Mouse (Mus musculus) thymus, postnatal 36 days (tissue): Measurements from ENCODE around the gene Top2a.
A peak's percentile ranks its signal among the peaks of the same experiment; 100 is the strongest.

Experiments used
- DNase-seq, 2 experiments: peaks; one replicate each; pipeline ENCODE4 v3.0.0; 2022; ENCODE audit warnings: mixed read lengths in 2 of 2

Top2a gene

DNA sequence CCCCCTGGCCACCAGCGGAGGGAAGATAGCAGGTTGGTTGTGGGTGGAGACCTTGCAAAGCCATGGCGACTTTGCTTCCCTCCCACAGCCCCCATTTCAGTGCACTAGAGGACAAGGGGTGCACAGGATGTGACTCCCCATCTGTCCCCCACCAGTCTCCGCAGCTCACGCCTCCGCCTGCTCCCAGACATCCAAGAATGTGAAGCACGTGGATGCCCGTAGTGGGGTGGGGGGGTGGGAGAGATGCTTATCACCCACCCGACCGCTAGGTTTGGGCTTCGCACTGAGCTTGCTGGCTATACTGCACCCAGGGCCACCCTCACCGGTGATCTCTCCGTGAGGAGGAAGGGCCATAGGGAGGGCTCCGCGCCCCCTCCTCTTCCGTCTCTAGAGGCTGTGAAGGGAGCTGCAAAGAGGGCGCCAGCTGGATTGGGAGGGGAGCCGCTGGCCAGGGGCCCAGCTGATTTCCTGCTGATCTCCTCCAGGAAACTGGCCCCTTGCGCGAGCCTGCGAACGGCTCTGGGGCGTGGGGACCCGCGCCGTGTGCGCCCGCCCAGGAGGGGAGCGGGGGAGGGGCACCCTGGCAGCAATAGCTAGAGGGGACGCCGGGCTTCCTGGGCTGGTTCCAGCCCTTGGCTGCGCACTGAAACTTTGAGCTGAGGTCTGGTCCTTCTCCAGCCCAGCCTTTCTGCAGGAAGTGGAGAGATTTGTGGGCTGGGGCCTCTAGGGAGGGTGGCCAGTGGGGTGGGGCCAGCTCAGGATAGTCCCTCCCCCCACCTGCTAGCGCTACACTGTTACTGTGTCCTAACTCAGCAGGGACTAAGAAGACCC lies 60.6 kb downstream of the Top2a start:
- peak; percentile 80 to 84 for DNase-seq

DNA sequence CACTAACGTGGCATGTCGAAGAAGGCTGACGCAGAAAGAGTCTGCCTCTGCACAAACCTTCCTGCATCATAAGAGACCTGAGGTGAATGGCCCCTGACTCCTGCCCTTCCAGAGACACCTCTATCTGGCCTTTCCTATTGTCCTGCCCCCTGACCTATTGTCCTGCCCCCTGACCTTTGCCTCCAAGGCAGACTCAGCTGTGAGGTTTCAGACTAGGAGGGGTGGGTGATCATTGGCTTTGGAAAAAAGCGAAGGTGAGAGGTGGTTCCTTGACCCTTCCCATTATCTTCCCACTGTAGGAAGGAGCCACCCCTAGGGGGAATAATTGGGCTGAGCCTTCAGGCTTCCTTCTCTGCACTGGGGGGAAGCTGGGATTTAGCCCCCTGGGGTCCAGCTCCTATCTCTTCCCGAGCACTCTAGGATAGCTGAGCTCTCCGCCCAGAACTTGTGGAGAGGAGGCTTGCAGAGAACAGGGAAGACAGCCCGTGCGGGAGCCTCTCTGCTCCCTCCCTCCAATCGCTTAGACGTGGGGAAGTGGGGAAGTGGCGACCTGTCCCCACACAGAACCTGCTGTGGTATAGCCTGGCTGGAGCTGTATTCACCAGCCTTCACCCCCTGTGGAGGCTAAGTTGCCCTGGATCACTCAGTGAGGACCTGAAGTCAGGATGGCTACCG lies 61.4 kb downstream of the Top2a start:
- peak in 1 of 2 experiments; percentile 36 for DNase-seq

DNA sequence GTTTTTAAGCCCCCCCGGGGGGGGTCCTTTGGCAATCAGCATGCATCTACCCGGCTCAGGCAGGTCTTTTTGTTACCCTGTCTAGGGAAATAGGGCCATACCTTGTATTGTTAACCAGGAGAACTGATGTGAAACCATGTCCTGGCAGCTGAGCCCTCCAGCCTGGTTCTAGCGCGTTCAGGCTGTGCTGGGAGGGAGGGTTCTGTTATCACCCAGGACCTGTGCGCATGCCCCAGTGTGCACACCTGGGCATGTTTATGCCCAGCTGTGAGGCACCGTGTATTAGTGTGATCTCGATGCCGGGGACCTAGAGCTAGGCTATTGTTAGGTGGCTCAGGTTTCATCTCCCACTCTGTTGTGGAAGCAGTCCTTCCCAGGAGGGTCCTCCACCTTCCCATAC lies 62.2 kb downstream of the Top2a start:
- DNase-seq: peak in 1 of 2 experiments; percentile 66

DNA sequence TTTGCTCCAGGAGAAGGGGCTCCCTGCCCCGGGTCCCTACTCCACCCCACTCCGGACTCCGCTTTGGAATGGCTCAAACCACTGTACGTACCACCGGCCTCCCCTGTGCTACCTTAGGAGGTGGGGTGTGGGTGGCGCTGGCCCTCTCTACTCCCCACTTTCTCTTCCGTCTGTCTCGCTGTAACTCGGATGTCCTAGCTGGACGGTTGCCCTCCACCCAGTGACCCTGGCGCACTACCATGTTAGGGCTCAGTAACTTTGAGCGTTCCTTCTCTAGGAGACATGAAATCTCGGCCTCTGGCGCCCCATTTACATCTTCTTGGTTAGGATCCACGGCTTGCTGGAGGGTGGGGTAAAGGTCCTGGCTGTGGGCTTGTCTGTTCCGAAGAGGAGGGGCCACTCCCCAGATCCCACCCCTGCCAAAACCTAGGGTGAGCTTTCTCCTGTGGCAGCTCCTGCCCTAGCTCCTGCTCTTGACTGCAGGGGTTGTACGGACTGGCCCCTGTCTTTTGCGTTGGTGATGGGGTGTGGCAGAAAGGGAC lies 62.9 kb downstream of the Top2a start:
- DNase-seq: peak in 1 of 2 experiments; percentile 43

DNA sequence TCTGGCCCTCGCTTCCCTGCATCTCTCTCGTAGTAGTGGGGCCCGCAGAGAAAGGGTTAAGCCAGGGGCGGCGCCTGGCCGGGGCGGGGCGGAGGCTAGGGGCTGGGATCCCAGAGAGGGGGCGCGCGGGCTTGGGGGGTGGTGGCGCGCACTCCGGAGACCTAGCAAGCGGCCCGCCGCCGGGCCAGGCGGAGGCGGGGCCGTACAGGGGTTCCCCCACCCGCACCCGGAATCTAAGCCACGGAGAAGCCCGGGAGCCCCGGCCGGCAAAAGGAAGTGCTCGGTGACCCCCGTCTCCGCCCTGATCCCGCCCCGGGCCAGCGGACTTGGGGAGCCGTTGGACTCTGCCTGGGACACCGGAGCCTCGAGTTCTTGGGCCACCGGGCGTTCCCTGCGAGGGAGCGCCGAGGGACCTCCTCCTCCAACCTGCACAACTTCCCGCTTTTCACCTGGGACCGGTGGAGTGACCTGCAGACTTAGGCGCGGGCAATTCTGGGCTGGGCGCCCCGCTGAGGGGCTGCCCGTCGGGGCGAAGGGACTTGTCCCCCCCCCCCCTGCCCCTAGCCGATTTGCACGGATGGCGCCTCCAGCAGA lies 63.6 kb downstream of the Top2a start:
- DNase-seq: peak; percentile 84 to 89

DNA sequence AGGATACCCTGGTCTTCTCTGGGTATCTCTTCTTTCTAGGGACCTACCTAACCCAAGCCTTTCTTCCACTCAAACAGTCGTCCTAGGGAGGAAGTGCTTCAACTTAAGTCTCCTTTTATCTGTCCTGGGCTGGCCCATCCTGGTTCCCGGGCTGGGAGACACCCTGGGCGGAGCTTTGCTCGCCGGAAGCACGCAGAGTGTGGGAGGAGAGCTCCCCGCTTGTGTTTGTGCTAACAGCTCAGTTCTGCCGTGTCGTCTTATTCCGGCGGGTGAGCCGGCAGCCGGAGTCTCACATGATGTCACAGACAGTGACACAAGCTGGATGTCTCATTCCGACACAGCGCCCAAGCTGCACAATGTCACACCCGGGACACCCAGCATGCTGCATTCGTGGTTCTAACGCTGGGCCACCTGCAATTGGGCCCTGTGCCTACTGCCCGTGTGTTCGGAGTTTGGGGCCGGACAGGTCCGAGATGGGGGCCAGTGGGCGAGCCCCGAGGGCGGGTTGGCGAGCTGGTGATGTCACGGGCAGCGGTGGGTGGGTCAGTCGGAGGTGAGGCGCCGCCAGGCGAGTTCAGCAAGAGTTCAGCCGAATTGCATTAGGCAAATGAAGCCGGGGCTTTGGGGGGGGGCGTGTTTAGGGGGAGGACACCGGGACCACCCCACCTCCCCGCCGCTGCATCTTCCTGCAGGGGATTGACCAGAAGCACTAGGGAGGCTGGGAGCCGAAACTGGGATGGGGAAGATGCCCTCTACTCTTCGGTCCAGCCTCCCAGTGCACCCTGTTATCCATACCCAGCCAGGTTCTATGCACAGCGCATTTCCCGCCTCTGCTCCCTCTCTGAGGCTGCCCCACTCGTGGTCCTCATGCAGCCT lies 64.3 kb downstream of the Top2a start:
- DNase-seq: peak; percentile 79 to 89

DNA sequence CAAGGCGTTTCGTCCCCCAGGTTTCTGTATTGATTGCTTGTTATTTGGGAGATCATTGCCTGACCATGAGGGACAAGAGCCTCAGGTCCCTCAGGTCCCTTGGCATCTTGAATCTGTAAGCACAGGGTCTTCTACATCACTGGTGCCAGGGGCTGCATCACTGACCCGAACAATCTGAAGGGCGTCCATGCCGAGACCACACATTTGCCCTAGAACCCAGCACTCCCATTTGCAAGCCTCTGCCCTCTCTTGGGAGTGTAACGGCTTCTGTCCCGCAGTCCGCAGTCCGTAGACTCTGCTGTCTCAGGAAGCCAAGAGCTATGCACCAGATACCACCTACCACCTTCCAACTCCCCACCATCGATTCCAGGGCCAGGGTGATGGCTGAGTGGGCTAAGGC lies 67.6 kb downstream of the Top2a start:
- no peak for DNase-seq

DNA sequence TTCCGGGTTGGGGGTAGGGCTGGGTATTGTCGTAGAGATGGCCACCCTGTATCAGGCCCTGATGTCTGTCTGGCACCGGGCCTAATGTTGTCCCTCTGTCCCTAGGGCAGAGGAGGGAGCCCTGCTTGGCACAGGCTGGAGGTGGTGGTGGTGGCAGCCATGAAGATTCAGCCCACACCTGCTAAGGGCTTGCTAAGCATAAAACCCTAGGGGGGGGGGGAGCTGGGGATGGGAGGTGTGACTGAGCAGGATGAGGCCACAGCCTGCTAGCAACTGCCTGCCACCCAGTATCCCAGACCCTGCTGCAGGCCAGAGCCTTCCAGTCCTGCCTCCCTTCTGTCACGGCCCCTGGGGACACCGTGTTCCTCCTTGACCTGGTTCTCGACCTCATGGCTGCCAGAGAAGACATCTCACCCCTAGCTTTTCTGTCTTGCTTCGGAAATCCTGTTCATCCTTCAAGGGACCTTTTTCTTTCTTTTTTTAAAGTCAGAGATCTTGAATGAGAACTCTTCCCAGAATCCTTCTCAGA lies 68.2 kb downstream of the Top2a start:
- DNase-seq: peak; percentile 4 to 19

DNA sequence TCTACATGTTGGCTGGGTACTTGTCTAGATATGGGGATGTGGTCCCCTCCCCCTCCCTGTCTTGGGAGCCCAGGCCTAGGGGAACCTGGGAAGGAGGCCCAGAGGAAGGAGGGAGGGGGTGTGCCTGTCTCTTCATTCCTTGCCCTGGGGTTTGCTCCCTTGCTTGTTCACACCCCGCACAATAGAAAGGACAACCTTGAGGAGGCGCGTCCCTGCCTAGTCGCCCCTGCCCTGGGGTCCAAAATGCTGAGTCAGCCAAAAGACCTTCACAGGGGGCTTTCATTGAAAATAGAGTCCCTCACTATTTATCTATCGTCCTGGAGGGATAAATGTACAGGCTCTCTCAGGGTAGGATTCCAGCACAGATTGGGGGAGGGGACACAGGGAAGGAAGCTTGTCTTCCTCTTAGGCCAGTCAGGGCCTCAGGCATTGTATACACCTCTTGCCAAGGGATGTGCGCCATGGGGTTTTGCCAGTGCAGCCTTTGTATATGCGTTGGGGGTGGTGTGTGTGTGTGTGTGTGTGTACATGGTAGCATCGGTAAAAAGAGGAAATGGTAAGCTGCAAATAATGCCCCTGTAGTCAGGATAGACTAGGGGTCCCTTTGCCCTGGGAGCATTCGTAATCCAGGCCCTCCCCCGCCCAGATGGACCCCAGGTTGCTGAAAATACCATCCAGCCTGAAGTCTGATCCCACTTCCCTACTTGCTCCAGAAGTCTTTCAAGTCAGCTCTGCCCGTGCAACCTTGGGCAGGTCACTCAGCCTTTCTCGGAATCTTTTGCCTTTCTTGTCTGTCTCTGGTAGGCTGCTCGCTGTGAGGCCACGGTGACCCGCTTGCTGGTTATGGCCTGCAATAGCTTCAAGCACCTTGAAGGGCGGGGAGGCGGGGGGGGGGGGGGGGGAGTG lies 68.9 kb downstream of the Top2a start:
- DNase-seq: peak; percentile 3 to 17

DNA sequence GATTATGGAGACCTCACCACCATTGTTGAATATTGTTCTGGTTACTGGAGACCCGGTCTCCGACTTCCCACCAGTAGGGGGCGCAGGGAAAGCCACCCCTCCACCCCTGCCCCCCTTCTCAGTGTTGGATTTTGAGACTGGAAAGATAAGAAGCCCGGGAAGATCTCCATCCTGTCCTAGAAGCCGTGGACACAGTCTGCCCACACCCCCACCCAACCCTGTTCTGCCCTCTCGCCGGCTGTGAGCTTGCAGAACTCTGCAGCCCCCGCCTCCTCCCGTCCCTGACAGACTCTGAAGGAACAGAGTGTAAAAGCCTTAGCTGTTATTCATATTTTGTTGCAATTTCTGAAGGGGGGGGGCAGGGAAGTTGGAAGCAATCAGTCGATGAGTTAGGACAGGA lies 69.6 kb downstream of the Top2a start:
- peak; percentile 61 to 70 for DNase-seq

DNA sequence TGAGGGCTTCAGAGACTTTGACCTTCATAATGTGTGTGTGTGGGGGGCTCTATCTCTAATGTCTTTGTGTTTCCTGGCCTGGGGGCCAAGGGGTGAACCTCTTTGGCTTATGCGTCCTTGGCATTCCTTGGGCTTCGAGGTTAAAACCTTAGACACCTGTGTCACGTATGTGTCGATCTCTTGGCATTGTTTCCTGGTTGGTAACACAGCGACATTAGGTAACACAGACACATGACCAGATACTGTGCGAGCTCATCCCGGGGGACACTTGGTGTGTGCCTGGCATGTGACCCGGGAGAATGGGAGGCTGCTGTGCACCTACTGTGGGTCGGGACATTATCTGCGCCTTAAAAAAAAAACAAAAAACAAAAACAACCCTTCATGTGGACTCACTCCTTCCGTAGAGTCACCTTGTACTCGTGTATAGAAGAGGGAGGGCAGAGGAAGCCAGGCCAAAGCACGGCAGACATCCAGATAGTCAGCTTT lies 70.1 kb downstream of the Top2a start:
- DNase-seq: peak; percentile 1 to 7

DNA sequence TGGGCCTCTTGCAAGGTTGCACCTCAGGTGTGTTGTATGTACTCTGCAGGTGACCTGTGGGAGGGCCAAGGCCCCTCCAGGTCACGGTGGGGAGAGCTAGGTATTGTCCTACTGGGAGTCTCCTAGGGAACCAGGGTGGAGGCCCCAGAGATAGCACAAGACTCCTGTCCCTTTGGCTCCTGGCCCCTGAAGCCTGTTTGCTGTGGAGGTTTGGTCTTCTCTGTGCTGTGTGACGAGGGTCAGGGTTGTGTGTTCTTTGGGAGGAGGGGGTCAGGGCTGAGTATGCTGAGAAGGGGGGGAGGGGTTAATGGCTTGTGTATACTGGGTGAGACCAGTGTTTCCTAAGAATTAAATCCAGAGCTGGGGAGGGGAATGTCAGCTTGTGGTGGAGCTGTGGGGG lies 70.6 kb downstream of the Top2a start:
- DNase-seq: peak in 1 of 2 experiments; percentile 8

DNA sequence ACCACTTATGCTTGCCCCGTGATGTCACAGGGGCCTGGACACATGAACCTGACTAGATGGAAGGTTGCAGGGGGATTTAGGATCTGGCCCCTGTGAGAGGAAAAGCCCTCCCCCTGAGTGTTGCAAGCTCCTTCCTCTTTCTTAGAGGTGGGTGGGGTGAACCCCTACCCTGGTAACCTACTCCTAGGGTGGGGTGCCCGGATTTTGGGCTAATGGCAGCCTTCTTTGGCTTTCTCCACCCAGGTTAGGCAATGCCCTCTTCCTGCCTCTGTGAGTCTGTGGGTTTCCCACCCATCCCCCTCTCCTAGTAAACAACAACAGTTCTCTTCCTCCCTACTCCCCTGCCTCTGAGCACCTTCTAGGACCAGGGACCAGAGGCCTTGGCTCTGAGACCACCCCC lies 71.3 kb downstream of the Top2a start:
- no peak for DNase-seq

DNA sequence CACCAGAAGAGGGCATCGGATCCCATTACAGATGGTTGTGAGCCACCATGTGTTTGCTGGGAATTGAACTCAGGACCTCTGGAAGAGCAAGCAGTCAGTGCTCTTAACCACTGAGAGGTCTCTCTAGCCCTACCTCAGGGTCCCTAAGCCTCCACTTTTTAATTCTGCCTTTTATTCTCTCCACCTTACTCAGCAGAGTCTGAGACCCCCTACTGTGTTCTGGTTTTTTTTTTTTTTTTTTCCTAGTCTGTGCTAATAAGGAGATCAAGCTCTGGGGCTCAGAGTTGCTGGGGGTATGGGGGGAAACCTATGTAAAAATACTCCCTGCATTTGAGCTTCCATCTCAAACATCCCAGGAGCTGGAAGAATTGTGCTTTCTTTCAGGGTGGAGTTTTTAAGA lies 71.9 kb downstream of the Top2a start:
- DNase-seq: no peak

DNA sequence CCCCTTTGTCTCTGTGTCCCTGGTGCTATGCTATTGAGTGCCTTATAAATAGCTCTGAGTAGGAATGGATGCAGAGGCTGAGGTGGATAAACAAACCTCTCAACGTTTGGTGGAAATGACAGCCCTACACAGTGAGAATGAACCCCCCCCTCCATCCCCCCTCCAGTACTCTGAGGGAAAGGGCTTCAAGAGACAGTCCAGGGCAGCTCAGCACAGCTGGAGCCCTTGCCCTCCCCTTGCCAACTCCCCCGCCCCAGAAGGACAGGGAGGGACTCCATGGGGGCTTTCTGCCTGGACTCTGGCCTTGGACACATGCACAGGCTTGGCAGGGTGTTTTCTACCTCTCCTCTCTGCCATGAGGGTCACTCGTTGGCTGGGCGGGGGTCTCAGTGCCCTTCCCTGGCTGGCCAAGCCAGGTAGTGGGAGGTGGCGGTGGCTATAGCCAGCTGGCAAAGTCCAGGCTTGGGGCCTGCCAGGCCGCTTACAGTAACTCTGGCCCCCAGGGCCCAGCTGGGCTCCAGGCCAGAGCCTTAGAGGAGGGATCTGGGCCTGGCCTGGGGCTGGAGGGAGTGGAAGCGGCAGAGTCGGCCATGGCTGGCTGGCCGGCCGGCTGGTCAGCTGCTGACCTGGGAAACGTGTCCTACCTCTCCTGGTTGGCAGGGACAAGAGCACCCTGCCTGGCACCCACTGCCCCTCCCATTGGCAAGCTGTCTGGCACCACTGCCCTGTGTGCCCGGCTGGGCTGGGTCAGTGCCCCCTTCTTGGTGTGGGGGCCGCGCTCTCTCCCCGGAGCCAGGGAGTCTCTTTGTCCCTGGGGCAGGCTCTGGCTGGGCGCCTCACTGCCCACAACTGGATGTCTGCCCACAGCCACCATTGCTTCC lies 72.7 kb downstream of the Top2a start:
- peak in 1 of 2 experiments; percentile 22 for DNase-seq

DNA sequence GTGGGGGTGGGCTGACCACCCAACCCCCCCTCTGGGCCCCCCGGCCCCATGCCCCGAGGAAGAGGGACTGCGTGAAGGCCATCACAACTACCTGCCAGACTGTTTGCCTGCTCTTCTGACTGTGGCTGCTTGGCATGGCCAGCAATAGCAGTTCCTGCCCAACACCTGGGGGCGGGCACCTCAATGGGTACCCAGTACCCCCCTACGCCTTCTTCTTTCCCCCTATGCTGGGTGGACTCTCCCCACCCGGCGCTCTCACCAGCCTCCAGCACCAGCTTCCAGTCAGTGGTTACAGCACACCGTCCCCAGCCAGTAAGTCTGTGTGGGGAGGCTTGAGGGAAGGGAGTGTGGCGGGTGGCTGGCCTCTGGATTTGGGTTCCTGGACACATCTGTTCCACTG lies 73.5 kb downstream of the Top2a start:
- peak in 1 of 2 experiments; percentile 14 for DNase-seq

DNA sequence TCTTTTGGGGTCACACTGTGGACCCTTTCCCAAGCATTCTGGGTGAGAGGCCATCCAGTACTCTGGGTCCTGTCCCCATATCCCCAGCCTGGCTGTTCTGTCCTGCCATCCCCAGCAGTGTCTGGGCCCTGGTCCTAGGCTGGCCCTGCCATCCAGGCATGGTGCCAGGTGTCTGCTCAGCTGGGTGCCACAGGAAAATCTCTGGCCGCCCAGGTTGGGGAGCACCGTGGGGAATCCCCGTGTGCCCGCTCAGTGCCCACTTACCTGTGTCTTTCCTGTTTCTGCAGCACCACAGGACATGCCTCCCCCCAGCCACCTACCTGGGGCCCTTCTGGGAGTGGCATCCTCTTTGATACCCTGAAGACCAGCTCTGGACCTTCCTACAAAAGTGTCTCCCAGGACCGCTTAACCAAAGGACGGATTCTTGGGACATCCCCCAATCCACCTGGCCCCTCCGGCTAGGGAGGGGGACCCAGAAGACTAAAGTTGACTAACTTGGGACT lies 74.0 kb downstream of the Top2a start:
- peak in 1 of 2 experiments; percentile 26 for DNase-seq

DNA sequence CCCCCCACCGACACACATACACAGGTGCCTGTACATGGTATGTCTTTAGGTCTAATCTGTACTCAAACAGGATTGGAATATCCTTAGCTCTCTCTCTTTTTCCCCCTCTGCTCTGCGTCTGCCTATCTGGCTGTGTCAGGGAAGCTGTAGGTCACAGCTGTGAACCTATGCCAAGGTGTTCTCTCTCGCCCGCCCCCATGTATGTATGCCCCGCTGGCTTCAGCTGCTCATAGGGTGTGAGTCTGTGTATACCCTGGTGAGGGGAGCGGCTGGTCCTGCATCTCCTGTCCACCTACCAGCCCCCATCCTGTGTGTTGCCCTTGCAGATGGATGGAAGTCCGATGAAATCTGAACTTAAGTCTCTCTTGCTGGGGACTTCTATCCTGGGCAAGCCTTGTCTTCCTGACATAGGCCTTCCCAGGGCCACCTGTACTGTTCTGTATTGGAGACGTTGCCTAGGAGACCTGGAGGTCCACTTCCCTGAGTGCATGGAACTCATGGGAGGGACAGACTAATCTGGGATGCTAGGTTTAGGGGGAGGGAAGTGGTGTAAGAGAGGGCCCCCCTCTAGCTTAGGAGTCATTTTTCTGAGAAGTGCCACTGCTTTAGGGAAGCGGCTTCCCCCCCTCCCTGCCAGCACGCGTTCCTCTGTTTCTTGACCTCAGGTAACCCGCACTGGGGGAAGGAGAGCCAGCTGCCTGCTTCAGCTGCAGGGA lies 74.6 kb downstream of the Top2a start:
- DNase-seq: peak in 1 of 2 experiments; percentile 11
